Mouse (Mus musculus): Measurements from ENCODE around the gene Dab2ip.

The Dab2ip gene

GRCm38 (mm10) chr2:35558826-35559550 lies 922 bp downstream of the Dab2ip start:
- no peak for DNase-seq (ENCODE audit: low spot score)

GRCm38 (mm10) chr2:35559551-35559835 lies 1.4 kb downstream of the Dab2ip start:
- peak; percentile 50 for DNase-seq (ENCODE audit: low spot score)

- no peak for DNase-seq (ENCODE audit: low spot score)
Measured at GRCm38 (mm10) chr2:35563722-35564121, 5.7 kb downstream of the Dab2ip start.

GRCm38 (mm10) chr2:35565051-35565836 lies 7.2 kb downstream of the Dab2ip start:
- no peak for DNase-seq (ENCODE audit: low spot score)

- DNase-seq (ENCODE audit: low spot score) = no peak
Measured at GRCm38 (mm10) chr2:35566957-35567693, 9.1 kb downstream of the Dab2ip start.

GRCm38 (mm10) chr2:35567694-35568149 lies 9.7 kb downstream of the Dab2ip start:
- no peak for DNase-seq (ENCODE audit: low spot score)

- no peak for DNase-seq (ENCODE audit: low spot score)
Measured at GRCm38 (mm10) chr2:35570743-35571142, 12.7 kb downstream of the Dab2ip start.

GRCm38 (mm10) chr2:35574643-35575042 lies 16.6 kb downstream of the Dab2ip start:
- DNase-seq (ENCODE audit: low spot score) = no peak

- no peak for DNase-seq (ENCODE audit: low spot score)
Measured at GRCm38 (mm10) chr2:35576675-35577074, 18.6 kb downstream of the Dab2ip start.

- DNase-seq (ENCODE audit: low spot score) = no peak
Measured at GRCm38 (mm10) chr2:35580111-35580510, 22.0 kb downstream of the Dab2ip start.

- peak; percentile 71 for DNase-seq (ENCODE audit: low spot score)
Measured at GRCm38 (mm10) chr2:35581501-35582340, 23.7 kb downstream of the Dab2ip start.

GRCm38 (mm10) chr2:35582341-35582941 lies 24.4 kb downstream of the Dab2ip start:
- DNase-seq (ENCODE audit: low spot score) = peak; percentile 68

GRCm38 (mm10) chr2:35583406-35583805 lies 25.3 kb downstream of the Dab2ip start:
- no peak for DNase-seq (ENCODE audit: low spot score)

- DNase-seq (ENCODE audit: low spot score) = no peak
Measured at GRCm38 (mm10) chr2:35584011-35584410, 25.9 kb downstream of the Dab2ip start.

- DNase-seq (ENCODE audit: low spot score) = no peak
Measured at GRCm38 (mm10) chr2:35588368-35588767, 30.3 kb downstream of the Dab2ip start.

GRCm38 (mm10) chr2:35589385-35589784 lies 31.3 kb downstream of the Dab2ip start:
- no peak for DNase-seq (ENCODE audit: low spot score)

- no peak for DNase-seq (ENCODE audit: low spot score)
Measured at GRCm38 (mm10) chr2:35589800-35590199, 31.7 kb downstream of the Dab2ip start.

- DNase-seq (ENCODE audit: low spot score) = no peak
Measured at GRCm38 (mm10) chr2:35591961-35592724, 34.1 kb downstream of the Dab2ip start.

- no peak for DNase-seq (ENCODE audit: low spot score)
Measured at GRCm38 (mm10) chr2:35592725-35593392, 34.8 kb downstream of the Dab2ip start.

- no peak for DNase-seq (ENCODE audit: low spot score)
Measured at GRCm38 (mm10) chr2:35593889-35594288, 35.8 kb downstream of the Dab2ip start.

All from testis, postnatal 14 days (tissue).